14 mouse cellular contexts compared by ENCODE assay signal in the genomic region with DNA sequence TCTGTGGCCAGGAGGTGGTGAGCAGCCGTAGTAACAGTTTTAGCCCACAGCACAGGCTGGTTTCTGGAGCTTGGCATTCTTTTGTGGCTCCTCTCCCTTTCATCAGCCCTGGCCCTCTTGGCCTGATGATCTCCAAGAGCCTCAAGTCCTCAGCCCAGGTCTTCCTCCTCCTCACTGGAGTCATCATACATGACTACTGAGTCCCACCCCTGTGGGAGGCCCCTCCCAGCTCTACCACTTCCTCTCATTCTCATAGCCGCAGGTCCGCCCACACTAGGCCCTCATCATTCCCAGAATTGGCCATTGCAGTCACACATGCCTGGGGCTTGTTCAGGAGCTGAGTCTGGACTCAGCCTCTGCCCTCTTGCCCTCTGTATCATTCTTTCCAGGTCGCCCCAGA. TPM values are rescaled to one million over a fixed set of nuclear protein-coding genes. Genes with fewer than 3 reads are reported as not detected.
DNase-seq lines count a peak whose midpoint lies in the region; ATAC-seq and TF ChIP-seq lines count a peak whose summit lies in the region.
"Had no signal": no experiment of that assay in that cellular context is flagged by ENCODE, and none has a peak within 500 bp of the region (broad histone marks: within the 10 kb centered on the region; RNA-seq: fewer than 3 reads in every experiment).

No protein-coding gene starts in this region.

- no peak overlapping the region for H3K9ac ChIP-seq in heart, embryonic 16.5 days (ENCODE audit: low read length)
- H3K9ac ChIP-seq: heart, embryonic 13.5 days; limb, embryonic 15.5 days had no signal

- no peak overlapping the region for H3K4me2 ChIP-seq in heart, embryonic 16.5 days (ENCODE audit: low read depth, low read length)
- H3K4me2 ChIP-seq: heart, embryonic 13.5 days; limb, embryonic 15.5 days had no signal

- peak; percentile 15; the same call in 1 of the 2 replicates for ATAC-seq in heart, embryonic 16.5 days (replicated peaks; ENCODE audit: extremely low read depth, insufficient read depth, low FRiP score)
- peak; percentile 86 for ATAC-seq in activated CD4-positive, CD25-positive, alpha-beta regulatory T cell, adult 4 months

- H3K36me3 ChIP-seq in heart, embryonic 16.5 days (ENCODE audit: control insufficient read depth, insufficient read depth) = no peaks in the 10 kb centered on the region
- H3K36me3 ChIP-seq in macrophage (ENCODE audit: inconsistent target) = no peaks in the 10 kb centered on the region
- no peaks in the 10 kb centered on the region for H3K36me3 ChIP-seq in thymus, adult 2 months (ENCODE audit: control insufficient read depth, insufficient read depth, low read length)
- H3K36me3 ChIP-seq: heart, embryonic 13.5 days; limb, embryonic 15.5 days; midbrain, embryonic 10.5 days had no signal

- H3K27ac ChIP-seq in heart, embryonic 16.5 days (ENCODE audit: low read length) = no peak overlapping the region
- peak overlapping the region; percentile 63 for H3K27ac ChIP-seq in macrophage
- H3K27ac ChIP-seq in thymus, adult 2 months (ENCODE audit: control insufficient read depth, insufficient read depth, low read length) = peak overlapping the region; percentile 5; the same call in 1 of the 2 replicates
- H3K27ac ChIP-seq in left cerebral cortex, adult 2 months = no peak overlapping the region
- H3K27ac ChIP-seq: gastrocnemius, adult 2 months; heart, embryonic 13.5 days; limb, embryonic 15.5 days; midbrain, embryonic 10.5 days had no signal

- 70% methylated on average over 4 of the region's 4 CpGs for WGBS in heart, embryonic 16.5 days
- 33% methylated on average over 4 of the region's 4 CpGs for WGBS in macrophage (ENCODE audit: missing documents)
- 24% methylated on average over 4 of the region's 4 CpGs for WGBS in thymus, adult 2 months

- H3K27me3 ChIP-seq in heart, embryonic 16.5 days (ENCODE audit: control insufficient read depth, insufficient read depth, low read length) = no peaks in the 10 kb centered on the region
- H3K27me3 ChIP-seq in thymus, adult 2 months (ENCODE audit: control insufficient read depth, insufficient read depth, low read length) = no peaks in the 10 kb centered on the region
- H3K27me3 ChIP-seq: heart, embryonic 13.5 days; limb, embryonic 15.5 days had no signal

- no peak for TF ChIP-seq POLR2A in thymus, adult 2 months (IDR thresholded peaks at IDR 0.05; ENCODE audit: control insufficient read depth, extremely low read depth, insufficient read depth, low read length, poor library complexity)

- DNase-seq in heart, adult 8-10 months (ENCODE audit: low spot score) = no peak
- DNase-seq in thymus, adult 2 months = peak; percentile 74
- DNase-seq in left cerebral cortex, adult 2 months (ENCODE audit: extremely low spot score in 1 of 2, low spot score in 2 of 2) = no peak
- no peak for DNase-seq in layer of hippocampus, adult 8-10 months (ENCODE audit: low spot score in 2 of 2)
- no peak for DNase-seq in right cerebral cortex, postnatal 14 days
- DNase-seq: adrenal gland, postnatal 10 days; gastrocnemius, adult 2 months; kidney, postnatal 10 days had no signal

- H3K79me2 ChIP-seq in macrophage (ENCODE audit: inconsistent target) = no peaks in the 10 kb centered on the region

- H3K4me3 ChIP-seq in heart, embryonic 16.5 days (ENCODE audit: low read length) = no peak overlapping the region
- H3K4me3 ChIP-seq in macrophage (ENCODE audit: inconsistent target) = no peak overlapping the region
- no peak overlapping the region for H3K4me3 ChIP-seq in thymus, adult 2 months (ENCODE audit: control insufficient read depth, insufficient read depth, low read length)
- no peak overlapping the region for H3K4me3 ChIP-seq in left cerebral cortex, adult 2 months
- H3K4me3 ChIP-seq: gastrocnemius, adult 2 months; heart, embryonic 13.5 days; limb, embryonic 15.5 days; midbrain, embryonic 10.5 days had no signal

- no peaks in the 10 kb centered on the region for H3K9me3 ChIP-seq in heart, embryonic 16.5 days (replicated peaks; ENCODE audit: control insufficient read depth, low read length)
- H3K9me3 ChIP-seq: heart, embryonic 13.5 days; limb, embryonic 15.5 days; midbrain, embryonic 10.5 days had no signal

- no peaks in the 10 kb centered on the region; the same call in 1 of the 2 replicates for H3K4me1 ChIP-seq in heart, embryonic 16.5 days (ENCODE audit: control insufficient read depth, insufficient read depth, low read length)
- H3K4me1 ChIP-seq in thymus, adult 2 months (replicated peaks; ENCODE audit: control insufficient read depth, insufficient read depth, low read length) = peaks cover 43% of the 10 kb centered on the region
- H3K4me1 ChIP-seq: heart, embryonic 13.5 days; limb, embryonic 15.5 days had no signal

- no peak for TF ChIP-seq CTCF in thymus, adult 2 months (IDR thresholded peaks at IDR 0.05; ENCODE audit: borderline replicate concordance, control insufficient read depth, extremely low read depth, insufficient read depth, low read length, poor library complexity)
- TF ChIP-seq CTCF in left cerebral cortex, adult 2 months (IDR thresholded peaks at IDR 0.05) = no peak

- intact Hi-C loops in left cerebral cortex, adult 2 months (cut with DNase I) = no loop called here

RNA-seq across cellular contexts. Expression of gene Il21r, which starts 9.4 kb away (rescaled TPM):
- 0.61 and 3.2 TPM in 2 replicates for polyA plus RNA-seq in heart, embryonic 16.5 days (2015; fragmentation: Nextera tagmentation; extraction: Ambion mirVana)
- total RNA-seq in heart, adult 8-10 months (2022) = under 1 TPM; 0.19 to 0.69 (median 0.33) TPM
- 10 to 100 TPM; 53.6 to 63.4 TPM for polyA plus RNA-seq in activated CD4-positive, CD25-positive, alpha-beta regulatory T cell, adult 4 months (2017; shearing (Covaris generic))
- 100 to 1,000 TPM in 1 of 26 experiments, 10 to 100 TPM in 18, 1 to 10 TPM in 7; 2.1 to 103 (median 34.8) TPM for total RNA-seq in macrophage (2018; cell fraction: chromatin; rRNA removed)
- total RNA-seq in macrophage (2018; cell fraction: cytosol; rRNA removed) = 10 to 100 TPM; 11.9 to 91.3 (median 35.2) TPM
- total RNA-seq in macrophage (2018; cell fraction: nucleus; rRNA removed) = 100 to 1,000 TPM in 7 of 26 experiments, 10 to 100 TPM in 19; 11.6 to 141 (median 56.9) TPM
- polyA plus RNA-seq in macrophage (2018) = 34.1 to 93.4 TPM (median 46.8 TPM) in 3 replicates
- 177 and 188 TPM in 2 replicates for polyA plus RNA-seq in thymus, adult 2 months (2012; rRNA removed)
- total RNA-seq in left cerebral cortex, adult 2 months (2021) = 1 to 10 TPM; 1.2 to 1.4 TPM
- total RNA-seq in layer of hippocampus, adult 8-10 months (2022) = 1 to 10 TPM; 1.4 to 4.2 (median 2.4) TPM
- total RNA-seq: gastrocnemius, adult 2 months had no signal

RNA-seq across cellular contexts. Expression of gene Il4ra, which starts 41.9 kb away (rescaled TPM):
- 6.7 and 7.3 TPM in 2 replicates for polyA plus RNA-seq in heart, embryonic 16.5 days (2015; fragmentation: Nextera tagmentation; extraction: Ambion mirVana)
- 10 to 100 TPM; 11.1 to 16.8 (median 13.5) TPM for total RNA-seq in heart, adult 8-10 months (2022)
- 10 to 100 TPM; 67.8 to 77.8 TPM for polyA plus RNA-seq in activated CD4-positive, CD25-positive, alpha-beta regulatory T cell, adult 4 months (2017; shearing (Covaris generic))
- total RNA-seq in macrophage (2018; cell fraction: chromatin; rRNA removed) = 1,000 to 10,000 TPM in 1 of 26 experiments, 100 to 1,000 TPM in 25; 132 to 1,109 (median 198) TPM
- total RNA-seq in macrophage (2018; cell fraction: cytosol; rRNA removed) = 100 to 1,000 TPM in 14 of 26 experiments, 10 to 100 TPM in 12; 66.1 to 266 (median 101) TPM
- 1,000 to 10,000 TPM in 1 of 26 experiments, 100 to 1,000 TPM in 25; 132 to 1,059 (median 192) TPM for total RNA-seq in macrophage (2018; cell fraction: nucleus; rRNA removed)
- polyA plus RNA-seq in macrophage (2018) = 95.1 to 123 TPM (median 99.7 TPM) in 3 replicates
- polyA plus RNA-seq in thymus, adult 2 months (2012; rRNA removed) = 141 and 189 TPM in 2 replicates
- total RNA-seq in left cerebral cortex, adult 2 months (2021) = 1 to 10 TPM; 7.3 to 9.6 TPM
- 10 to 100 TPM in 2 of 4 experiments, 1 to 10 TPM in 2; 4.8 to 12.4 (median 8.4) TPM for total RNA-seq in layer of hippocampus, adult 8-10 months (2022)

Comparison
In these comparisons a context has a peak if more than half of its experiments do, and no peak if none do; other contexts are left out.
1. H3K27ac ChIP-seq: peak in macrophage (single experiment) and thymus, adult 2 months (single experiment); none in heart, embryonic 16.5 days (single experiment) and left cerebral cortex, adult 2 months (single experiment).